Mouse (Mus musculus): ENCODE measurements around the gene Chd9. TPM values are rescaled to one million over a fixed set of nuclear protein-coding genes. Genes with fewer than 3 reads are reported as not detected.

Chd9 gene
- polyA plus RNA-seq, 1 experiment from 2014 or later, result 72.5 TPM

DNA sequence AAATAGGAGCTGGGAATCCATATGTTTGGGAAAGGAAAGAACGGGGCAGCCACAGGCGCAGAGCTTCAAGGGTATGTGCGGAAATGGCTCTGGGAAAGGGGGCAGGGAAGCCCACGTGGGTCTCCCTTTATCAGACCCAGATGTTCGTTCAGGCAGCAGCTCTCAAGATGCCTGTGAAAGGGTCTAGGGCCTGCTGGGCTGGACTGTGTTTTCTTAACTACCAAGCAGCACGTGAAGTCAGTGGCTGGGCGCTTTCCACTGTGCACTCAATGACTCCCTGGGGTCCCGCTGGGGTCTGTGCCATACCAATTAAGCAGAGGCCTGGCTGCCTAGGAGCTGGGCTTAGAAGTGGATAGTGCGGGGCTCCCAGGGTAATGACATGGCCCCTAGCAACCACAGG lies 33.9 kb downstream of the Chd9 start:
- DNase-seq (ENCODE audit: low spot score), result peak; percentile 83

DNA sequence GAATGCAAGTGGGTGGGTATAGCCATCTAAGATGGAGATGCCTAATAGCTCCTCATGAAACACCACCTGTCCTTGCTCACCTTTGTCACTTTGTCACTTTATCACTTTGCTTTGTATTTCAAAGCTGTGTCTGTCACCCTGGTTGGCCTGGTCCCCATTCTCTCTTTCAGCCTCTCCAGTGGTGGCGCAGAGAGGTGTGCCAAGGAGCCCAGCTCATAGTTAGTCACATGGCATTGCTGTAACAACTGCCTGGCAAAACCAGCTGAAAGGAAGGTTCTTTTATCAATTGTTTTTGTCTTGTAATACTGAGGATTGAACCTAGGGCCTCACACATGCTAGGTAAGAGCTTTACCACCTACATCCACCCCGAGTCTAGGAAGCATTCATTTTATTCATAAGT lies 38.9 kb downstream of the Chd9 start:
- no peaks in the 10 kb centered on the region for H3K9me3 ChIP-seq (ENCODE audit: control insufficient read depth, low read length)
- ATAC-seq (ENCODE audit: low FRiP score) (no peak), DNase-seq (ENCODE audit: low spot score) (no peak)
- H3K27me3 ChIP-seq (ENCODE audit: control insufficient read depth, insufficient read depth, low read length), result no peaks in the 10 kb centered on the region
- H3K9ac ChIP-seq (ENCODE audit: low read depth, low read length), result no peak overlapping the region
- WGBS, result 99% methylated on average over 2 of the region's 2 CpGs
- no peak overlapping the region for H3K4me2 ChIP-seq (replicated peaks; ENCODE audit: low read depth, low read length)
- H3K4me1 ChIP-seq (replicated peaks; ENCODE audit: control insufficient read depth, insufficient read depth, low read length), result peaks cover 22% of the 10 kb centered on the region
- H3K4me3 ChIP-seq (ENCODE audit: low read depth, low read length), result no peak overlapping the region
- no peaks in the 10 kb centered on the region for H3K36me3 ChIP-seq (ENCODE audit: control insufficient read depth, insufficient read depth, low read length)
- no peak overlapping the region for H3K27ac ChIP-seq (ENCODE audit: low read depth, low read length)

More for the DNA sequence above, 33.9 kb downstream of the Chd9 start:
- WGBS, result 3% methylated on average over 9 of the region's 9 CpGs
- Histone ChIP-seq H3K4me1 (replicated peaks; ENCODE audit: control insufficient read depth, insufficient read depth, low read length) (peaks cover 13% of the 10 kb centered on the region; the same call in 1 of the 2 replicates), H3K27me3 (ENCODE audit: control insufficient read depth, insufficient read depth, low read length) (no peaks in the 10 kb centered on the region), H3K36me3 (ENCODE audit: control insufficient read depth, insufficient read depth, low read length) (no peaks in the 10 kb centered on the region), H3K9ac (ENCODE audit: low read depth, low read length) (no peak overlapping the region), H3K27ac (ENCODE audit: low read depth, low read length) (peak overlapping the region; percentile 88), H3K9me3 (ENCODE audit: control insufficient read depth, low read length) (no peaks in the 10 kb centered on the region), H3K4me3 (ENCODE audit: low read depth, low read length) (no peak overlapping the region), H3K4me2 (replicated peaks; ENCODE audit: low read depth, low read length) (peak overlapping the region; percentile 12)
- ATAC-seq (ENCODE audit: low FRiP score), result peak; percentile 94

DNA sequence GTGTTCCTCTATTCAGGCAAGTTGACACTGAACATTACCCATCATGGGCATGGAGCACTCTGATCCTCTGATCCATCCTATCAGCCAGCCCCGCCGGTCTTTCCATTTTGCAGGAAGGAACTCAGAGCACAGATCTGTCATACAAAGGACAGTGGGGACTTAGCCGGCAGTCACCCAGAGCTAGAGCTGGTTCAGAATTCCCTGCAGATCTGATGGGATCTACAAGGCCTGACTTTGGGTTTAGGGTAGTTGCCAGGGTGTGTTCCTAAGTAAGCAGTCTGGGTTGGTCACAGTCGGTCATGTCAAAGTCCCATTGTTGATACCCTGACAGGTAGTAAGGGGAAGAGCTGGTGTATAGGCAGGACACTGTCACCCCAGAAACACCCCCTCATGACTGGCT lies 39.8 kb downstream of the Chd9 start:
- H3K27ac ChIP-seq (ENCODE audit: low read depth, low read length), result no peak overlapping the region
- H3K27me3 ChIP-seq (ENCODE audit: control insufficient read depth, insufficient read depth, low read length), result no peaks in the 10 kb centered on the region
- peaks cover 15% of the 10 kb centered on the region for H3K4me1 ChIP-seq (replicated peaks; ENCODE audit: control insufficient read depth, insufficient read depth, low read length)
- ATAC-seq (ENCODE audit: low FRiP score), result no peak
- no peak for DNase-seq (ENCODE audit: low spot score)
- H3K36me3 ChIP-seq (ENCODE audit: control insufficient read depth, insufficient read depth, low read length), result no peaks in the 10 kb centered on the region
- no peak overlapping the region for H3K4me3 ChIP-seq (ENCODE audit: low read depth, low read length)
- H3K9ac ChIP-seq (ENCODE audit: low read depth, low read length), result no peak overlapping the region
- WGBS, result 81% methylated on average over 4 of the region's 4 CpGs
- no peak overlapping the region for H3K4me2 ChIP-seq (replicated peaks; ENCODE audit: low read depth, low read length)
- no peaks in the 10 kb centered on the region for H3K9me3 ChIP-seq (ENCODE audit: control insufficient read depth, low read length)

DNA sequence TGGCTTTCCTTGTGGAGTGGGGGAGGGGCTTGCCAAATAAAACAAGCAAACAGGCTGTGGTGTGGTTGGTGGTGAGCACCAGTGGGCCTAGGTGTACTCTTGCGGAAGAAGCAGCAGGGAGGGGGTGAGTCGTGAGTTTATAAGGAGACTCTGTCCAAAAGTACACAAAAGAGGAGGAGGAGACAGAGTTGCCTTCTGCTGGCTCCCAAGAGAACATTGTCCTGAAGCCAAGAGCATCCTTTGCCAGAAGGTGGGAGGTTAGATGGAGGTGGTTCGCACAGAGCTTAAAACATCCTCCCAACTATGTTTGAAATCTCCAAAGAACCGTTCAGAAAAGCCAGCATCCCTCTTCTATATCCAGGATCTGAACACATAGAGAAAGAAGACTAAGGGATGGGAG lies 40.2 kb downstream of the Chd9 start:
- Histone ChIP-seq H3K36me3 (ENCODE audit: control insufficient read depth, insufficient read depth, low read length) (no peaks in the 10 kb centered on the region), H3K27me3 (ENCODE audit: control insufficient read depth, insufficient read depth, low read length) (no peaks in the 10 kb centered on the region), H3K4me2 (replicated peaks; ENCODE audit: low read depth, low read length) (no peak overlapping the region), H3K4me1 (replicated peaks; ENCODE audit: control insufficient read depth, insufficient read depth, low read length) (peaks cover 15% of the 10 kb centered on the region), H3K9ac (ENCODE audit: low read depth, low read length) (no peak overlapping the region), H3K27ac (ENCODE audit: low read depth, low read length) (no peak overlapping the region), H3K4me3 (ENCODE audit: low read depth, low read length) (no peak overlapping the region), H3K9me3 (ENCODE audit: control insufficient read depth, low read length) (no peaks in the 10 kb centered on the region)
- DNase-seq (ENCODE audit: low spot score), result no peak
- ATAC-seq (ENCODE audit: low FRiP score), result no peak
- 75% methylated on average over 4 of the region's 4 CpGs for WGBS

DNA sequence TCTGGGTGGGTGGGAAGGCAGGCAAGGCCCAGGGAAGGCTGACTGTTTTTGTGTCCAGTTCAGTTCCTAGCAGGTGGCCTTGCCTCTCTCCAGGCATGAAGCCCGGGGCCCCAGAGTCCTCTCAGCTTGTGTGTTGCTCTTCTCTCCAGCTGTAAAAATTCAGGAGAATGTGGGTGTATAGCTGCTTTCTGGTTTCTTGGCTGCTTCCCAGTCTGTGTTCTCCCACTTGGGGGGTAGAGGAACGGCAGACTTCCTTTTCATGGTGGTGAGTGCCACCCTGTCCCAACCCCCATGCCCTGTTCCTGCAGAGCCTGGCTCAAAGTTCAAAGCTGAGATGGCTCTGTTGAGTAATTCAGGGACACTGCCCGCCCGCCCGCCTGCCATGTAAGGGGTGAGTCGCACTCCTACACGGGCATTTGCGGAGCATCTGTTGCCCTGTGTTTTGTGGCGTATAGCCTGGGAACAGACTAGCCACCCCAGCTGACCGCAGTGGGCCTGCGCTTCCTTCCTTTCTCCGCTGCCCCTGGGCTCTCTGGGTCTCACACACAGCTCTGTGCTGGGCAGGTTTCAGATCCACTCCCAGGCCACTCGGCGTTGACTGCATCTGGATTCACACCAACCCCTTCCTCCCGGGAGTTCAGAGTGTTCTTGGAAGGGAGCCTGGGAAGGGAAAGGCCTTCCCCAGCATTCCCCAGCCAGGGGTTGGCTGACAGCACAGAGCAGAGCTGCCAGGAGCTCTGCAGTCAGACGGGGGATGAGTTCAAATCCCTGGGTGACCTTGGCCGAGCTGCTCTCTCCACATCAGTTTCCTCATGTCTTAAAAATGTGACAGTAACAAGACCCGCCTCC lies 41.1 kb downstream of the Chd9 start:
- WGBS, result 36% methylated on average over 18 of the region's 18 CpGs
- Histone ChIP-seq H3K36me3 (ENCODE audit: control insufficient read depth, insufficient read depth, low read length) (no peaks in the 10 kb centered on the region), H3K4me1 (replicated peaks; ENCODE audit: control insufficient read depth, insufficient read depth, low read length) (peaks cover 15% of the 10 kb centered on the region), H3K9ac (ENCODE audit: low read depth, low read length) (no peak overlapping the region), H3K27me3 (ENCODE audit: control insufficient read depth, insufficient read depth, low read length) (no peaks in the 10 kb centered on the region), H3K4me3 (ENCODE audit: low read depth, low read length) (no peak overlapping the region), H3K9me3 (ENCODE audit: control insufficient read depth, low read length) (no peaks in the 10 kb centered on the region), H3K27ac (ENCODE audit: low read depth, low read length) (peak overlapping the region; percentile 85), H3K4me2 (replicated peaks; ENCODE audit: low read depth, low read length) (peak overlapping the region; percentile 31)
- DNase-seq (ENCODE audit: low spot score), result no peak
- ATAC-seq (ENCODE audit: low FRiP score), result peak; percentile 23

DNA sequence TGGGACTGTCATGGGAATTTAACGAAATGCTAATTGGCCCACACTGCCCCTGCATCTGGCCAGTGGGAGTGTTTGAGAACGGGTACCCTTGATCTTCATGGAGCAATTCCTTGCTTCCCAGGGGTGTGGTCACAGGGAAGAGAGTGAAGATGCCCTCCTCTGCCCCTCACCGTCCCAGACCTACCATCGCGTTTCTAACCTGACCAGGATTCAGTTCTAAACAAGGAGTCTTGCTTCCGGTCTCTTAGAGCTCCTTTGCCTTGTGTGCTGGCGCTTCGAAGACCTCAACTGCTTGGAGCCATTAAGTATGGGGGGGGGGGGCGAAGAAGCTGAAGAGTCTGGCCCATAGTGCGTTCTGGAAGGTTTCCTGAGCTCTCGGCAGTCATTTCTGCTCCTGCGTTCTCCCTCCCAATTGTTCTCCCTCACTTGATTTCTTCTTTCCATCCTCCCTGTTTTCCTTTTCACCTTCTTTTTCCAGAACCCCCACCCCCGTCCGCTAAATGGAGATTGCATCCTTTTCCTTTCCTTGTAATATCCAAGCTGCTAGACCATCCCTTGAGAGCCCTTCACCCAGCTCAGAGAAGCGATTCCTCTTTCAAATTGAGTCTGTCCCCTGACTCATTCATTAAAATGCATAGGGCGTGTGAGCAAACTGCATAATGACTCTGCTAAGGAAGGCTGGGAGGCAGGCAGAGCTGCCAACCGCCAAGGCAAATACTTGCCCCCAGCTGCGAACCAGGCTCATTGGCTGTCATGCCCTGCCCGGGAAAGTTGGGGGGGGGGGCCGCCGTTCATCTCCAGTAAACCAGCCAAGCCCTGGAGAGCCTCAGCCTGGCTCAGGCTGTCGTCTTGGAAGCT lies 42.0 kb downstream of the Chd9 start:
- Histone ChIP-seq H3K27ac (ENCODE audit: low read depth, low read length) (peak overlapping the region; percentile 85), H3K9me3 (ENCODE audit: control insufficient read depth, low read length) (no peaks in the 10 kb centered on the region), H3K9ac (ENCODE audit: low read depth, low read length) (0 out of 2 replicates have a peak overlapping the region, but pooled peaks have one; percentile 16), H3K27me3 (ENCODE audit: control insufficient read depth, insufficient read depth, low read length) (no peaks in the 10 kb centered on the region), H3K4me1 (replicated peaks; ENCODE audit: control insufficient read depth, insufficient read depth, low read length) (peaks cover 15% of the 10 kb centered on the region), H3K4me2 (replicated peaks; ENCODE audit: low read depth, low read length) (peak overlapping the region; percentile 31), H3K4me3 (ENCODE audit: low read depth, low read length) (no peak overlapping the region), H3K36me3 (ENCODE audit: control insufficient read depth, insufficient read depth, low read length) (no peaks in the 10 kb centered on the region)
- ATAC-seq (ENCODE audit: low FRiP score) (peak; percentile 89), DNase-seq (ENCODE audit: low spot score) (peak; percentile 77)
- 7% methylated on average over 22 of the region's 22 CpGs for WGBS

DNA sequence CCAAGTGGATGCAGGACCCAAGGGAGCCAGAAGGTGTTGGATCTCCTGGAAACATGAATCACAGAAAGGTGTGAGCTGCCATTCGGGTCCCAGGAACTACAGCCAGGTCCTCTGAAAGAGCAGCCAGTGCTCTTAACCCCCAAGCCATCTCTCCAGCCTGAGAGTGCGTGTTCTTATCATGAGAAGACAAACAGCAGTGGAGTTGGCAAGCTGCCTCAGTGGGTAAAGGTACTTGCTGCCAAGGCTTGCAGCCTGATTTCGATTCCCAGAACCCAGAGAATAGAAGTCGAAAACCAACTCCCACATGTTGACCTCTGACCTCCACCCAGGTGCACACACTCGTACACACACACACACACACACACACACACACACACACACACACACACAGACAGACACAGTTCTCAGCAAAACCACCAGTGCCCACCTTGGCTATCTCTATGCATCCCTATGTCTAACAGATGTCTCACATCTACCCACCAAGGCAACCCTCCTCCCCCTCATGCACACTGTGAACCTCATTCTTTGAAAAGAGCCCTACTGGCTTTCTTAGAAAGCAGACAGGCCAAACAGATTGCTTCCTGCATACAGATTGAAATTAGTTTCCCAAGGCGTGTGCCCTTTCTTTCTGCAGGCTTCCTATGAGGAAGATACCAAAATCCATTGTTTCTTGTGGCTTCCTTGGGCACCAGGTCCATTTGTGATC lies 43.4 kb downstream of the Chd9 start:
- Histone ChIP-seq H3K36me3 (ENCODE audit: control insufficient read depth, insufficient read depth, low read length) (no peaks in the 10 kb centered on the region), H3K27me3 (ENCODE audit: control insufficient read depth, insufficient read depth, low read length) (no peaks in the 10 kb centered on the region), H3K9ac (ENCODE audit: low read depth, low read length) (no peak overlapping the region), H3K4me2 (replicated peaks; ENCODE audit: low read depth, low read length) (no peak overlapping the region), H3K27ac (ENCODE audit: low read depth, low read length) (peak overlapping the region; percentile 65), H3K4me3 (ENCODE audit: low read depth, low read length) (no peak overlapping the region), H3K9me3 (ENCODE audit: control insufficient read depth, low read length) (no peaks in the 10 kb centered on the region), H3K4me1 (replicated peaks; ENCODE audit: control insufficient read depth, insufficient read depth, low read length) (peaks cover 17% of the 10 kb centered on the region)
- DNase-seq (ENCODE audit: low spot score) (no peak), ATAC-seq (ENCODE audit: low FRiP score) (no peak)
- 63% methylated on average over 6 of the region's 6 CpGs for WGBS

DNA sequence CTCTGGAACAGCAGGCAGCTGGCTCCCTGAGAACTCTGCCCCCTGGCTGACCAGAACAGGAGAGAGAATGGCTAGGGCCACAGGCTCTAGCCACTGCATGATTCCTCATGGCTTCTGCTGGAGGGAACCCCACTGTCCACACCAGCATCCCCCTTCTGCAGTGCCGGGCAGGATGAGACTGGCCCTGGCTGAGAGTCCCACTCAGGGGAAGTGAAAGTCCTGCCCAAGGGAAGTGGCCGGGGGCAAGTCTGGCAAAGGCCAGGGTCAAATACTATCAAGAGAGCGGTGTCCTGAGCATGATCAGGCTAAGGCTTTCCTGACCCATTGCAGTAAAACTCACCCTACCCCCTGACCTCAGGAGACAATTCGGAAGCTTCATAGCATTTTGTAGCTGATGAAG lies 44.9 kb downstream of the Chd9 start:
- no peak overlapping the region for H3K27ac ChIP-seq (ENCODE audit: low read depth, low read length)
- H3K27me3 ChIP-seq (ENCODE audit: control insufficient read depth, insufficient read depth, low read length), result no peaks in the 10 kb centered on the region
- no peaks in the 10 kb centered on the region for H3K36me3 ChIP-seq (ENCODE audit: control insufficient read depth, insufficient read depth, low read length)
- H3K9me3 ChIP-seq (ENCODE audit: control insufficient read depth, low read length), result no peaks in the 10 kb centered on the region
- 78% methylated on average over 4 of the region's 4 CpGs for WGBS
- H3K9ac ChIP-seq (ENCODE audit: low read depth, low read length), result no peak overlapping the region
- H3K4me3 ChIP-seq (ENCODE audit: low read depth, low read length), result no peak overlapping the region
- ATAC-seq (ENCODE audit: low FRiP score) (no peak), DNase-seq (ENCODE audit: low spot score) (no peak)
- H3K4me2 ChIP-seq (replicated peaks; ENCODE audit: low read depth, low read length), result no peak overlapping the region
- peaks cover 26% of the 10 kb centered on the region for H3K4me1 ChIP-seq (replicated peaks; ENCODE audit: control insufficient read depth, insufficient read depth, low read length)
